In genomic region chr3:83717643-83718231, GRCm38 (mm10) we compare ENCODE assay signal across 17 mouse cellular contexts. TPM values are rescaled to one million over a fixed set of nuclear protein-coding genes. Genes with fewer than 3 reads are reported as not detected.
A peak's percentile ranks its signal among the peaks of the same experiment; 100 is the strongest.
DNase-seq lines count a peak whose midpoint lies in the region; ATAC-seq lines count a peak whose summit lies in the region.
"Had no signal": no experiment of that assay in that cellular context is flagged by ENCODE, and none has a peak within 500 bp of the region (broad histone marks: within the 10 kb centered on the region; RNA-seq: fewer than 3 reads in every experiment).

No protein-coding gene starts in this region.

- H3K9me3 ChIP-seq in heart, embryonic 12.5 days (replicated peaks) = peaks cover 6% of the 10 kb centered on the region; the same call in 1 of the 2 replicates
- no peaks in the 10 kb centered on the region; the same call in 1 of the 2 replicates for H3K9me3 ChIP-seq in forebrain, embryonic 16.5 days (ENCODE audit: control insufficient read depth, low read length)

- ATAC-seq in heart, embryonic 12.5 days (ENCODE audit: insufficient number of reproducible peaks, low FRiP score) = no peak
- ATAC-seq in forebrain, embryonic 16.5 days = no peak
- ATAC-seq: hindbrain, embryonic 16.5 days; intestine, postnatal 0 days had no signal

- no peaks in the 10 kb centered on the region for H3K27me3 ChIP-seq in heart, embryonic 12.5 days (replicated peaks)
- H3K27me3 ChIP-seq in forebrain, embryonic 16.5 days (replicated peaks; ENCODE audit: control insufficient read depth, insufficient read depth, low read length) = no peaks in the 10 kb centered on the region

- H3K27ac ChIP-seq in heart, embryonic 12.5 days (ENCODE audit: poor library complexity, severe bottlenecking) = no peak overlapping the region
- no peak overlapping the region for H3K27ac ChIP-seq in forebrain, embryonic 16.5 days (ENCODE audit: low read length)

- no peak overlapping the region for H3K4me2 ChIP-seq in heart, embryonic 12.5 days
- H3K4me2 ChIP-seq in forebrain, embryonic 16.5 days (ENCODE audit: low read length) = no peak overlapping the region
- H3K4me2 ChIP-seq: liver, embryonic 11.5 days had no signal

- H3K36me3 ChIP-seq in heart, embryonic 12.5 days = no peaks in the 10 kb centered on the region
- H3K36me3 ChIP-seq in forebrain, embryonic 16.5 days (ENCODE audit: control insufficient read depth, insufficient read depth) = no peaks in the 10 kb centered on the region

- no peak overlapping the region for H3K4me3 ChIP-seq in heart, embryonic 12.5 days
- no peak overlapping the region for H3K4me3 ChIP-seq in forebrain, embryonic 16.5 days (replicated peaks; ENCODE audit: low read length)

- H3K4me1 ChIP-seq in heart, embryonic 12.5 days (replicated peaks) = no peaks in the 10 kb centered on the region
- no peaks in the 10 kb centered on the region for H3K4me1 ChIP-seq in forebrain, embryonic 16.5 days (replicated peaks; ENCODE audit: control insufficient read depth, insufficient read depth, low read length)

- no peak overlapping the region for H3K9ac ChIP-seq in heart, embryonic 12.5 days
- H3K9ac ChIP-seq in forebrain, embryonic 16.5 days (replicated peaks; ENCODE audit: low read depth, low read length) = no peak overlapping the region

- WGBS in heart, embryonic 12.5 days = 55% methylated on average over 7 of the region's 7 CpGs
- WGBS in forebrain, embryonic 16.5 days = 59% methylated on average over 7 of the region's 7 CpGs

- peak; percentile 85 for DNase-seq in heart, adult 11 months
- peak; percentile 30 for DNase-seq in kidney, postnatal 14 days
- DNase-seq in kidney, postnatal 25 days = no peak
- DNase-seq in testis, postnatal 10 days (ENCODE audit: low spot score) = peak; percentile 23
- DNase-seq in testis, postnatal 14 days (ENCODE audit: low spot score) = no peak
- DNase-seq in Muller cell, postnatal 12 days (ENCODE audit: inconsistent ontology term) = no peak
- DNase-seq: adrenal gland, adult 2 months; cerebellum, adult 11 months; cerebellum, postnatal 25 days; gastrocnemius, postnatal 14 days; layer of hippocampus, adult 9-11 months; thymus, adult 2 months had no signal

RNA-seq across cellular contexts. Expression of gene Sfrp2, which starts 48.4 kb away (rescaled TPM):
- polyA plus RNA-seq in heart, embryonic 12.5 days (2016; fragmentation: Nextera tagmentation; extraction: Ambion mirVana) = 141 and 179 TPM in 2 replicates
- polyA plus RNA-seq in forebrain, embryonic 16.5 days (2015; fragmentation: Nextera tagmentation; extraction: Ambion mirVana) = 33.4 and 44.9 TPM in 2 replicates

Comparison
In these comparisons a context has a peak if more than half of its experiments do, and no peak if none do; other contexts are left out.
1. DNase-seq: peak in heart, adult 11 months (single experiment), kidney, postnatal 14 days (single experiment) and testis, postnatal 10 days (single experiment); none in kidney, postnatal 25 days (0 of 2), testis, postnatal 14 days (single experiment) and Muller cell, postnatal 12 days (single experiment).